Mouse (Mus musculus) heart, embryonic 12.5 days (tissue): ENCODE results near the gene Abcg2. TPM values are rescaled to one million over a fixed set of nuclear protein-coding genes. Genes with fewer than 3 reads are reported as not detected.

Source experiments
- ATAC-seq: fragments of 200-750 bp; cut with Nextera tagmentation; 2 replicates; pipeline ENCODE4 v1.8.0; 2017; ENCODE audit warnings: moderate TSS enrichment, moderate library complexity; ENCODE audit not compliant: insufficient number of reproducible peaks, low FRiP score
- H3K27ac ChIP-seq: fragments of 300-500 bp; sonication (generic); 2 replicates; pipeline ENCODE4 v1.5.1; 2016; ENCODE audit warnings: mild to moderate bottlenecking, moderate library complexity; ENCODE audit not compliant: poor library complexity, severe bottlenecking
- H3K27me3 ChIP-seq: fragments of 300-500 bp; sonication (generic); replicated peaks from 2 replicates; pipeline ENCODE4 v1.6.1; 2016; ENCODE audit warnings: mild to moderate bottlenecking, moderate library complexity
- H3K36me3 ChIP-seq: fragments of 300-500 bp; sonication (generic); 2 replicates; pipeline ENCODE4 v1.6.1; 2016; ENCODE audit warnings: mild to moderate bottlenecking, moderate library complexity
- H3K4me1 ChIP-seq: fragments of 300-500 bp; sonication (generic); replicated peaks from 2 replicates; pipeline ENCODE4 v1.6.1; 2016; ENCODE audit warnings: mild to moderate bottlenecking
- H3K4me2 ChIP-seq: fragments of 300-500 bp; sonication (generic); 2 replicates; pipeline ENCODE4 v1.6.1; 2016; ENCODE audit warnings: mild to moderate bottlenecking, moderate library complexity
- H3K4me3 ChIP-seq: fragments of 300-500 bp; sonication (generic); 2 replicates; pipeline ENCODE4 v1.5.1; 2016; ENCODE audit warnings: mild to moderate bottlenecking
- H3K9ac ChIP-seq: fragments of 300-500 bp; sonication (generic); 2 replicates; pipeline ENCODE4 v1.6.1; 2016; ENCODE audit warnings: mild to moderate bottlenecking, moderate library complexity
- H3K9me3 ChIP-seq: fragments of 300-500 bp; sonication (generic); replicated peaks from 2 replicates; pipeline ENCODE4 v1.6.1; 2016; ENCODE audit warnings: mild to moderate bottlenecking, moderate library complexity
- WGBS: fragments of 180-500 bp; shearing (Covaris S2); methylation state at CpG from one replicate; pipeline ENCODE4 v1.1.7; 2016; 5-methylcytosine and 5-hydroxymethylcytosine counted together
- polyA plus RNA-seq: library from polyadenylated mRNA; unstranded; fragments of >200 nt; fragmentation: Nextera tagmentation; extraction: Ambion mirVana; gene quantifications from 2 replicates; pipeline ENCODE4 v1.2.1, GENCODE M21; 2016

The Abcg2 gene
- polyA plus RNA-seq, 1 experiment from 2014 or later = 62.0 TPM

- 67% methylated on average over 2 of the region's 2 CpGs for WGBS
- Histone ChIP-seq H3K27ac (no peak overlapping the region), H3K9ac (no peak overlapping the region), H3K4me3 (no peak overlapping the region), H3K9me3 (no peaks in the 10 kb centered on the region), H3K27me3 (no peaks in the 10 kb centered on the region), H3K4me1 (no peaks in the 10 kb centered on the region), H3K4me2 (no peak overlapping the region), H3K36me3 (peaks cover 25% of the 10 kb centered on the region)
- ATAC-seq = no peak
Observed at GRCm38 (mm10) chr6:58691584-58691983, 107.3 kb downstream of the Abcg2 start.

GRCm38 (mm10) chr6:58694257-58694656 lies 109.9 kb downstream of the Abcg2 start:
- Histone ChIP-seq H3K9me3 (no peaks in the 10 kb centered on the region), H3K4me2 (no peak overlapping the region), H3K36me3 (peaks cover 23% of the 10 kb centered on the region), H3K4me3 (no peak overlapping the region), H3K4me1 (no peaks in the 10 kb centered on the region), H3K27ac (no peak overlapping the region), H3K27me3 (no peaks in the 10 kb centered on the region), H3K9ac (no peak overlapping the region)
- ATAC-seq = no peak
- 91% methylated on average over 2 of the region's 2 CpGs for WGBS

- 78% methylated on average over 1 of the region's 1 CpGs for WGBS
Observed at GRCm38 (mm10) chr6:58694765-58695164, 110.4 kb downstream of the Abcg2 start.

GRCm38 (mm10) chr6:58710369-58710768 lies 126.0 kb downstream of the Abcg2 start:
- WGBS = 46% methylated on average over 1 of the region's 1 CpGs
- Histone ChIP-seq H3K9ac (no peak overlapping the region), H3K4me2 (no peak overlapping the region), H3K36me3 (no peaks in the 10 kb centered on the region), H3K27ac (no peak overlapping the region), H3K4me3 (no peak overlapping the region), H3K9me3 (no peaks in the 10 kb centered on the region), H3K27me3 (no peaks in the 10 kb centered on the region), H3K4me1 (no peaks in the 10 kb centered on the region)
- ATAC-seq = no peak

More at GRCm38 (mm10) chr6:58694765-58695164, 110.4 kb downstream of the Abcg2 start:
- H3K27ac ChIP-seq = no peak overlapping the region
- no peaks in the 10 kb centered on the region for H3K9me3 ChIP-seq
- ATAC-seq = no peak
- no peak overlapping the region for H3K9ac ChIP-seq
- no peak overlapping the region for H3K4me3 ChIP-seq
- no peak overlapping the region for H3K4me2 ChIP-seq
- H3K36me3 ChIP-seq = peaks cover 19% of the 10 kb centered on the region
- H3K4me1 ChIP-seq = no peaks in the 10 kb centered on the region
- H3K27me3 ChIP-seq = no peaks in the 10 kb centered on the region

GRCm38 (mm10) chr6:58711909-58712308 lies 127.6 kb downstream of the Abcg2 start:
- H3K27ac ChIP-seq = no peak overlapping the region
- ATAC-seq = no peak
- no peak overlapping the region for H3K9ac ChIP-seq
- no peaks in the 10 kb centered on the region for H3K36me3 ChIP-seq
- 60% methylated on average over 2 of the region's 2 CpGs for WGBS
- no peaks in the 10 kb centered on the region for H3K27me3 ChIP-seq
- H3K4me2 ChIP-seq = no peak overlapping the region
- H3K9me3 ChIP-seq = no peaks in the 10 kb centered on the region
- no peaks in the 10 kb centered on the region for H3K4me1 ChIP-seq
- no peak overlapping the region for H3K4me3 ChIP-seq

- ATAC-seq = no peak
- Histone ChIP-seq H3K9ac (no peak overlapping the region), H3K27me3 (no peaks in the 10 kb centered on the region), H3K27ac (no peak overlapping the region), H3K36me3 (no peaks in the 10 kb centered on the region), H3K9me3 (no peaks in the 10 kb centered on the region), H3K4me3 (no peak overlapping the region), H3K4me2 (no peak overlapping the region), H3K4me1 (no peaks in the 10 kb centered on the region)
- WGBS = 57% methylated on average over 2 of the region's 2 CpGs
Observed at GRCm38 (mm10) chr6:58733851-58734250, 149.5 kb downstream of the Abcg2 start.

- Histone ChIP-seq H3K27me3 (no peaks in the 10 kb centered on the region), H3K36me3 (no peaks in the 10 kb centered on the region), H3K9ac (no peak overlapping the region), H3K27ac (no peak overlapping the region), H3K9me3 (no peaks in the 10 kb centered on the region), H3K4me2 (no peak overlapping the region), H3K4me3 (no peak overlapping the region), H3K4me1 (no peaks in the 10 kb centered on the region)
- 38% methylated on average over 1 of the region's 1 CpGs for WGBS
- no peak for ATAC-seq
Observed at GRCm38 (mm10) chr6:58735090-58735489, 150.8 kb downstream of the Abcg2 start.

Other genes starting within 250 kb of the Abcg2 start
- gene Vmn1r30, start 141.1 kb upstream of the Abcg2 start, polyA plus RNA-seq = not detected in 2 replicates
- not detected in 2 replicates for gene Vmn1r31, start 109.2 kb upstream of the Abcg2 start, polyA plus RNA-seq
- 38.3 and 39.2 TPM in 2 replicates for gene Herc3, start 246.9 kb downstream of the Abcg2 start, polyA plus RNA-seq